18 mouse cellular contexts compared by ENCODE assay signal in genomic region chr6:127179056-127179759, GRCm38 (mm10). TPM values are rescaled to one million over a fixed set of nuclear protein-coding genes. Genes with fewer than 3 reads are reported as not detected.
A peak's percentile ranks its signal among the peaks of the same experiment; 100 is the strongest.
DNase-seq lines count a peak whose midpoint lies in the region; ATAC-seq and TF ChIP-seq lines count a peak whose summit lies in the region.
"Had no signal": no experiment of that assay in that cellular context is flagged by ENCODE, and none has a peak within 500 bp of the region (broad histone marks: within the 10 kb centered on the region; RNA-seq: fewer than 3 reads in every experiment).

No protein-coding gene starts in this region.

- no peak overlapping the region for H3K4me2 ChIP-seq in hindbrain, embryonic 12.5 days (replicated peaks)
- H3K4me2 ChIP-seq in neural tube, embryonic 11.5 days (ENCODE audit: low read depth): no peak overlapping the region
- no peak overlapping the region for H3K4me2 ChIP-seq in neural tube, embryonic 15.5 days
- no peak overlapping the region for H3K4me2 ChIP-seq in hindbrain, embryonic 16.5 days (ENCODE audit: low read length)
- no peak overlapping the region for H3K4me2 ChIP-seq in midbrain, embryonic 16.5 days (ENCODE audit: low read length)
- H3K4me2 ChIP-seq: heart, embryonic 11.5 days; limb, embryonic 12.5 days; liver, embryonic 15.5 days had no signal

- TF ChIP-seq CTCF in left cerebral cortex, adult 2 months (IDR thresholded peaks at IDR 0.05): no peak

- no peaks in the 10 kb centered on the region for H3K9me3 ChIP-seq in hindbrain, embryonic 12.5 days (replicated peaks)
- H3K9me3 ChIP-seq in hindbrain, embryonic 10.5 days: no peaks in the 10 kb centered on the region
- no peaks in the 10 kb centered on the region for H3K9me3 ChIP-seq in neural tube, embryonic 11.5 days (ENCODE audit: control insufficient read depth, low read length)
- H3K9me3 ChIP-seq in neural tube, embryonic 15.5 days (replicated peaks): no peaks in the 10 kb centered on the region
- H3K9me3 ChIP-seq in hindbrain, embryonic 16.5 days (ENCODE audit: control insufficient read depth, low read length): no peaks in the 10 kb centered on the region
- H3K9me3 ChIP-seq in midbrain, embryonic 16.5 days (replicated peaks; ENCODE audit: control insufficient read depth, low read length, poor library complexity, severe bottlenecking): no peaks in the 10 kb centered on the region
- H3K9me3 ChIP-seq: limb, embryonic 12.5 days; liver, embryonic 15.5 days had no signal

- H3K36me3 ChIP-seq in hindbrain, embryonic 12.5 days: no peaks in the 10 kb centered on the region
- no peaks in the 10 kb centered on the region for H3K36me3 ChIP-seq in hindbrain, embryonic 10.5 days
- H3K36me3 ChIP-seq in neural tube, embryonic 11.5 days (ENCODE audit: control insufficient read depth, insufficient read depth, low read length): no peaks in the 10 kb centered on the region
- H3K36me3 ChIP-seq in neural tube, embryonic 15.5 days: no peaks in the 10 kb centered on the region
- H3K36me3 ChIP-seq in hindbrain, embryonic 16.5 days (ENCODE audit: control insufficient read depth, insufficient read depth, low read length): no peaks in the 10 kb centered on the region
- H3K36me3 ChIP-seq in midbrain, embryonic 16.5 days (ENCODE audit: control insufficient read depth, insufficient read depth, low read length): no peaks in the 10 kb centered on the region
- H3K36me3 ChIP-seq: limb, embryonic 12.5 days; liver, embryonic 15.5 days had no signal

- no peak for DNase-seq in hindbrain, embryonic 10.5 days (ENCODE audit: low spot score)
- peak; percentile 26 for DNase-seq in neural tube, embryonic 11.5 days (ENCODE audit: low spot score)
- DNase-seq in left cerebral cortex, adult 2 months (ENCODE audit: extremely low spot score in 1 of 2, low spot score in 2 of 2): no peak
- DNase-seq: adrenal gland, adult 2 months; cerebellum, adult 9-10 months; embryo, embryonic 11 days; gastrocnemius, postnatal 25 days; kidney, adult 18-20 months; layer of hippocampus, postnatal 36 days; thymus, adult 18-20 months had no signal

- peak; percentile 43; the same call in 1 of the 2 replicates for ATAC-seq in hindbrain, embryonic 12.5 days (ENCODE audit: low FRiP score)
- no peak for ATAC-seq in neural tube, embryonic 11.5 days (ENCODE audit: insufficient read depth, low FRiP score, low TSS enrichment)
- no peak for ATAC-seq in neural tube, embryonic 15.5 days (ENCODE audit: low FRiP score)
- 0 out of 2 replicates have a peak, but pooled peaks have one; percentile 21 for ATAC-seq in hindbrain, embryonic 16.5 days
- peak; percentile 72 for ATAC-seq in midbrain, embryonic 16.5 days

- WGBS in hindbrain, embryonic 12.5 days: 54% methylated on average over 12 of the region's 12 CpGs
- 77% methylated on average over 12 of the region's 12 CpGs for WGBS in hindbrain, embryonic 10.5 days
- 72% methylated on average over 12 of the region's 12 CpGs for WGBS in neural tube, embryonic 11.5 days
- WGBS in neural tube, embryonic 15.5 days: 40% methylated on average over 12 of the region's 12 CpGs
- WGBS in hindbrain, embryonic 16.5 days: 41% methylated on average over 12 of the region's 12 CpGs
- WGBS in midbrain, embryonic 16.5 days: 31% methylated on average over 12 of the region's 12 CpGs

- peaks cover 19% of the 10 kb centered on the region for H3K4me1 ChIP-seq in hindbrain, embryonic 12.5 days
- H3K4me1 ChIP-seq in hindbrain, embryonic 10.5 days (replicated peaks): peaks cover 31% of the 10 kb centered on the region
- peaks cover 7% of the 10 kb centered on the region for H3K4me1 ChIP-seq in neural tube, embryonic 11.5 days (ENCODE audit: control insufficient read depth, insufficient read depth, low read length)
- peaks cover 2% of the 10 kb centered on the region for H3K4me1 ChIP-seq in neural tube, embryonic 15.5 days
- H3K4me1 ChIP-seq in hindbrain, embryonic 16.5 days (ENCODE audit: control insufficient read depth, insufficient read depth, low read depth, low read length): peaks cover 5% of the 10 kb centered on the region
- 0 out of 2 replicates have a peak, but pooled peaks cover 4% of the 10 kb centered on the region for H3K4me1 ChIP-seq in midbrain, embryonic 16.5 days (ENCODE audit: control insufficient read depth, insufficient read depth, low read length)
- H3K4me1 ChIP-seq: liver, embryonic 15.5 days had no signal

- H3K4me3 ChIP-seq in hindbrain, embryonic 12.5 days: no peak overlapping the region
- H3K4me3 ChIP-seq in hindbrain, embryonic 10.5 days: no peak overlapping the region
- H3K4me3 ChIP-seq in neural tube, embryonic 11.5 days (ENCODE audit: low read depth, low read length): no peak overlapping the region
- H3K4me3 ChIP-seq in neural tube, embryonic 15.5 days (replicated peaks): no peak overlapping the region
- no peak overlapping the region for H3K4me3 ChIP-seq in hindbrain, embryonic 16.5 days (ENCODE audit: low read length)
- H3K4me3 ChIP-seq in midbrain, embryonic 16.5 days (ENCODE audit: low read depth, low read length): no peak overlapping the region
- no peak overlapping the region for H3K4me3 ChIP-seq in left cerebral cortex, adult 2 months
- H3K4me3 ChIP-seq: erythroblast, embryonic 14.5 days; limb, embryonic 12.5 days; liver, embryonic 15.5 days had no signal

- no peaks in the 10 kb centered on the region for H3K27me3 ChIP-seq in hindbrain, embryonic 12.5 days
- H3K27me3 ChIP-seq in hindbrain, embryonic 10.5 days (ENCODE audit: insufficient read depth, poor library complexity, severe bottlenecking): 0 out of 2 replicates have a peak, but pooled peaks cover 7% of the 10 kb centered on the region
- H3K27me3 ChIP-seq in neural tube, embryonic 11.5 days (ENCODE audit: control insufficient read depth, insufficient read depth, low read length): no peaks in the 10 kb centered on the region
- H3K27me3 ChIP-seq in neural tube, embryonic 15.5 days (replicated peaks): no peaks in the 10 kb centered on the region
- H3K27me3 ChIP-seq in hindbrain, embryonic 16.5 days (replicated peaks; ENCODE audit: control insufficient read depth, insufficient read depth, low read length): no peaks in the 10 kb centered on the region
- no peaks in the 10 kb centered on the region for H3K27me3 ChIP-seq in midbrain, embryonic 16.5 days (ENCODE audit: control insufficient read depth, insufficient read depth, low read depth, low read length)
- H3K27me3 ChIP-seq: liver, embryonic 15.5 days had no signal

- no peak overlapping the region for H3K27ac ChIP-seq in hindbrain, embryonic 12.5 days
- H3K27ac ChIP-seq in hindbrain, embryonic 10.5 days: no peak overlapping the region
- H3K27ac ChIP-seq in neural tube, embryonic 11.5 days (ENCODE audit: low read depth, low read length): no peak overlapping the region
- no peak overlapping the region for H3K27ac ChIP-seq in neural tube, embryonic 15.5 days (replicated peaks)
- no peak overlapping the region for H3K27ac ChIP-seq in hindbrain, embryonic 16.5 days (ENCODE audit: low read depth, low read length)
- H3K27ac ChIP-seq in midbrain, embryonic 16.5 days (ENCODE audit: low read length): no peak overlapping the region
- no peak overlapping the region for H3K27ac ChIP-seq in left cerebral cortex, adult 2 months
- H3K27ac ChIP-seq: limb, embryonic 12.5 days; liver, embryonic 15.5 days had no signal

- H3K9ac ChIP-seq in hindbrain, embryonic 12.5 days: no peak overlapping the region
- no peak overlapping the region for H3K9ac ChIP-seq in neural tube, embryonic 11.5 days (ENCODE audit: low read length)
- no peak overlapping the region for H3K9ac ChIP-seq in neural tube, embryonic 15.5 days (replicated peaks)
- H3K9ac ChIP-seq in hindbrain, embryonic 16.5 days (ENCODE audit: low read depth, low read length): no peak overlapping the region
- no peak overlapping the region for H3K9ac ChIP-seq in midbrain, embryonic 16.5 days (ENCODE audit: low read depth, low read length)
- H3K9ac ChIP-seq: limb, embryonic 12.5 days; liver, embryonic 15.5 days had no signal

- intact Hi-C loops in left cerebral cortex, adult 2 months (cut with DNase I): no loop called here

RNA-seq across cellular contexts. Expression of gene Ccnd2, which starts 27.2 kb away (rescaled TPM):
- polyA plus RNA-seq in hindbrain, embryonic 12.5 days (2016; fragmentation: Nextera tagmentation; extraction: Ambion mirVana): 565 and 605 TPM in 2 replicates
- 865 and 1,523 TPM in 2 replicates for polyA plus RNA-seq in hindbrain, embryonic 10.5 days (2016; fragmentation: Nextera tagmentation; extraction: Ambion mirVana)
- 934 and 952 TPM in 2 replicates for polyA plus RNA-seq in neural tube, embryonic 11.5 days (2014; fragmentation: Nextera tagmentation; extraction: Ambion mirVana)
- 155 and 302 TPM in 2 replicates for polyA plus RNA-seq in neural tube, embryonic 15.5 days (2015; fragmentation: Nextera tagmentation; extraction: Ambion mirVana)
- polyA plus RNA-seq in hindbrain, embryonic 16.5 days (2015; fragmentation: Nextera tagmentation; extraction: Ambion mirVana): 248 and 340 TPM in 2 replicates
- polyA plus RNA-seq in midbrain, embryonic 16.5 days (2015; fragmentation: Nextera tagmentation; extraction: Ambion mirVana): 245 and 326 TPM in 2 replicates
- total RNA-seq in left cerebral cortex, adult 2 months (2021): 10 to 100 TPM; 75.1 to 97.4 TPM

Comparison
In these comparisons a context has a peak if more than half of its experiments do, and no peak if none do; other contexts are left out.
1. ATAC-seq: peak in hindbrain, embryonic 12.5 days (single experiment), hindbrain, embryonic 16.5 days (single experiment) and midbrain, embryonic 16.5 days (single experiment); none in neural tube, embryonic 11.5 days (single experiment) and neural tube, embryonic 15.5 days (single experiment).